Mouse (Mus musculus): ENCODE results near the gene Ly6g6d. TPM values are rescaled to one million over a fixed set of nuclear protein-coding genes. Genes with fewer than 3 reads are reported as not detected.
"Not testable (repeated sequence)": the region's sequence is repeated elsewhere in the genome, so short reads cannot be mapped to it uniquely, and the experiment has no call there.

Ly6g6d gene
- polyA plus RNA-seq, 1 experiment from 2014 or later: 4.9 TPM

DNA sequence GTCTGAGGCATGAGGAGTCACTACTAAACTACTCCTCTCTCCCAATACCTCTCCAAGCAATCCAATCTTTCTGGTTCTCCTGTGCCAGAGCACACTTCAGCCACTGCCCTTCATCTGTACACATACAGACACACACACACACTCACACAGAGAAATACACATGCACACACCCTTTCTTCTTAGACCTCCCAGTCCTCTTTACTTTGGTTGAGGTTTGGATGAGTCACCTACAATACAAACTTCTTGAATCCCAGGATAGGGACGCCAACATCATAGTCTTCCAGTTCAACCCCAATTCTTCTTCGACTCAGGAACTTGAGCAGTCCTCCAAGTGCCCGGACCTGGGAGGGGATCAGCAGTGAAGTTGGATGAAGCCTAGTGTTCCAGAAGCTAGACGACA, 34.1 kb downstream of the Ly6g6d start:
- Histone ChIP-seq H3K27ac (ENCODE audit: low read depth, low read length) (no peak overlapping the region), H3K4me3 (ENCODE audit: low read depth, low read length) (no peak overlapping the region), H3K9me3 (ENCODE audit: control insufficient read depth) (no peaks in the 10 kb centered on the region), H3K36me3 (ENCODE audit: control insufficient read depth, insufficient read depth) (no peaks in the 10 kb centered on the region), H3K4me2 (replicated peaks; ENCODE audit: low read depth) (no peak overlapping the region), H3K27me3 (replicated peaks; ENCODE audit: control insufficient read depth, insufficient read depth, low read length) (no peaks in the 10 kb centered on the region), H3K4me1 (replicated peaks; ENCODE audit: control insufficient read depth, insufficient read depth, low read length) (peaks cover 11% of the 10 kb centered on the region; the same call in 1 of the 2 replicates), H3K9ac (ENCODE audit: low read depth, low read length) (no peak overlapping the region)
- TF ChIP-seq CTCF (IDR thresholded peaks at IDR 0.05; ENCODE audit: low read depth): no peak
- WGBS: 77% methylated on average over 4 of the region's 4 CpGs
- no peak for ATAC-seq

DNA sequence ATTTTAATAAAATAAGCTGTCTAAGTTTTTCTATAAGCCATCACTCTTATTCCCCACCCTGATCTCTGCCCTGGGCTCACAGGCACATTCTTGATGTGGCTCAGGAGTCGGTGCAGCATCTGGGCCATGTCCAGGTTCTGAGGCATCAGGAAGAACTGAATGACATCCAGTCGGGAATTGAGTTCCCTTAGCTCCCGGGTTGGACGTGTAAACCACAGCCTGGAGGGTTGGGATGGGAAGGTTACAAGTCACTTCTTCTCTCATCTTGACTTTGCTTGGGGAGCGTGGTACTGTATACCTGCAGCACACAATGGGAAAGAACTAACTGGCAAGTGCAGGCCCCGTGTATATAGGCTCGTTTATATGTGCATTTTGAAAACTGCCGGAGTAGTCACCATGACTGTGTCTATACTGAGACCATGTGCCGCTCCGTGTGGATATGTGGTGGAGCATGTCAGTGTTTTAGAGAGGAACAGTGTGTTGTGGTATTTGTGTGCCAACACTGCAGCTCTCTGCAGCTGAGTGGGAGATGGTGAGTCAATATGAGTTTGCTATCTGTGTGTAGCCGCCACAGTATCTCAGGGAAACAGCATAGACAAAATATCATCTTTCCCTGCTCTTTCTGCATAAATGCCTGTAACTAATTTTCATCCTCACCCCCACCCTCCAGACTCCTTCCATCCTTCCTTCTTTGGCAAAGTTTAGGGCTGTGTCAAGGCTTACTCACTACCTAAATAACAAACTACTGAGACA, 38.6 kb downstream of the Ly6g6d start:
- Histone ChIP-seq H3K9me3 (ENCODE audit: control insufficient read depth) (no peaks in the 10 kb centered on the region), H3K4me2 (replicated peaks; ENCODE audit: low read depth) (no peak overlapping the region), H3K4me3 (ENCODE audit: low read depth, low read length) (no peak overlapping the region), H3K27ac (ENCODE audit: low read depth, low read length) (no peak overlapping the region), H3K4me1 (replicated peaks; ENCODE audit: control insufficient read depth, insufficient read depth, low read length) (no peaks in the 10 kb centered on the region), H3K36me3 (ENCODE audit: control insufficient read depth, insufficient read depth) (no peaks in the 10 kb centered on the region), H3K9ac (ENCODE audit: low read depth, low read length) (no peak overlapping the region), H3K27me3 (replicated peaks; ENCODE audit: control insufficient read depth, insufficient read depth, low read length) (no peaks in the 10 kb centered on the region)
- ATAC-seq: no peak
- 87% methylated on average over 11 of the region's 11 CpGs for WGBS
- no peak for TF ChIP-seq CTCF (IDR thresholded peaks at IDR 0.05; ENCODE audit: low read depth)

DNA sequence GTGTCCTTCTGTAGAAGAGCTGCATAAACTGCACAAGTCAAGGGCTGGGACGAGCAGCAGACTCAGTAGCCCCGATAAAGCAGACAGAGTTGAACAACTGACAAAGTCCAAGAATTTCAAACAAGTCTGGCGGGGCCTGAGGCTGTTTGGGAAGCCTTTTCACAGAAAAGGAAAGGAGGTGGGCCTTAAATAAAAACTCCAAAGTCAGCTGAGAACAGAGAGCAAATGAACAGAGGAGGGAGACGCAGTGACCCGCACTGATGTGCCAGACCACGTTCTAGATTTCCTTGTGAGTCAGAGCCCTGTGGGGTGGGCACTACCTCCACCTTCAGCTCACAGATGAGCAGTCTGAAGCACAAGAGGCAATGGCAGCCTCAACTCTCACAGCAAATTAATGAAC, 43.0 kb downstream of the Ly6g6d start:
- no peaks in the 10 kb centered on the region for H3K36me3 ChIP-seq (ENCODE audit: control insufficient read depth, insufficient read depth)
- no peak for TF ChIP-seq CTCF (IDR thresholded peaks at IDR 0.05; ENCODE audit: low read depth)
- no peaks in the 10 kb centered on the region for H3K9me3 ChIP-seq (ENCODE audit: control insufficient read depth)
- H3K27me3 ChIP-seq (replicated peaks; ENCODE audit: control insufficient read depth, insufficient read depth, low read length): no peaks in the 10 kb centered on the region
- H3K4me2 ChIP-seq (replicated peaks; ENCODE audit: low read depth): no peak overlapping the region
- ATAC-seq: no peak
- H3K27ac ChIP-seq (ENCODE audit: low read depth, low read length): no peak overlapping the region
- 35% methylated on average over 6 of the region's 6 CpGs for WGBS
- H3K9ac ChIP-seq (ENCODE audit: low read depth, low read length): no peak overlapping the region
- no peaks in the 10 kb centered on the region for H3K4me1 ChIP-seq (replicated peaks; ENCODE audit: control insufficient read depth, insufficient read depth, low read length)
- H3K4me3 ChIP-seq (ENCODE audit: low read depth, low read length): no peak overlapping the region

DNA sequence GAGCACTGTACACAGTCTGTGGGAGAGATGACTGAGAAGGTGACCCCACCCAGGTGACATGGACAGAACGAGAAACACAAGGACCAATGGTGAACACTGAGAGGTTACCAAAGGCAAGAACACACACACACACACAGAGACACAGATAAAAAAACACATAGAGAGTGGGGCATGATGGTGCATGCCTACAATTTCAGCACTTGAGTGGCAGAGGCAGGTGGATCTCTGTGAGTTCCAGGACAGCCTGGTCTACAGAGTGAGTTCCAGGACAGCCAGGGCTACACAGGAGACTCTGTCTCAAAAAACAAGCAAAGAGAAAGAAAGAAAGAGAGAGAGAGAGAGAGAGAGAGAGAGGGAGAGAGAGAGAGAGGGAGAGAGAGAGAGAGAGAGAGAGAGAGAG, 44.2 kb downstream of the Ly6g6d start:
- not testable (repeated sequence) for H3K27ac ChIP-seq (ENCODE audit: low read depth, low read length); H3K4me1 ChIP-seq (replicated peaks; ENCODE audit: control insufficient read depth, insufficient read depth, low read length); H3K9ac ChIP-seq (ENCODE audit: low read depth, low read length); H3K36me3 ChIP-seq (ENCODE audit: control insufficient read depth, insufficient read depth); H3K4me2 ChIP-seq (replicated peaks; ENCODE audit: low read depth); ATAC-seq; H3K27me3 ChIP-seq (replicated peaks; ENCODE audit: control insufficient read depth, insufficient read depth, low read length); H3K9me3 ChIP-seq (ENCODE audit: control insufficient read depth); H3K4me3 ChIP-seq (ENCODE audit: low read depth, low read length)
- 55% methylated on average over 1 of the region's 1 CpGs for WGBS

DNA sequence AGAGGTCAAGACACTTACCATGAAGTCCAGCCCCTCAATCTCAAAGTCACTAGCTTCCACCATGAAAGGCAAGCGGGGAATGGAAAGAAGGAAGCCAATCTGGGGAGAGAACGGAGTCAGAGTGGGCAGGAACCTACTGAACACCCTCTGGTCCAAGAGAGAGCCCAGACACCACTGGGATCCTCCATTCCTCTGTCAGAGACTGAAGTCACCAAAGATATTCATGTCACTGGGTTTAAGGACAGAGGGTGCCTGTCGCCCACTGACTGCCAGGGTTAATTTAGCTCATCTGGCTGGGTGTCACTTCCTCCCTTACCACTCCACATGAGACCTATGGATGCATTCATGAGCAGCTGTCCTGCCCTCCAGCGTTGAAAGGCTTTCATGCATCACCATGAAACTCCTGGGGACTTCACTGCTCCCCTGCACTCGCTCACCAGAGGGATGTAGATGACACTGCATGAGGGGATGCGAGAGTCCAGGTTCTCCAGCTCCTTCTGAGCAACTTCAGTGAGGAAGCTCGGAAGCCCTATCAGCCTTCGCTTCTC, 45.5 kb downstream of the Ly6g6d start:
- 76% methylated on average over 8 of the region's 8 CpGs for WGBS
- no peak for ATAC-seq

DNA sequence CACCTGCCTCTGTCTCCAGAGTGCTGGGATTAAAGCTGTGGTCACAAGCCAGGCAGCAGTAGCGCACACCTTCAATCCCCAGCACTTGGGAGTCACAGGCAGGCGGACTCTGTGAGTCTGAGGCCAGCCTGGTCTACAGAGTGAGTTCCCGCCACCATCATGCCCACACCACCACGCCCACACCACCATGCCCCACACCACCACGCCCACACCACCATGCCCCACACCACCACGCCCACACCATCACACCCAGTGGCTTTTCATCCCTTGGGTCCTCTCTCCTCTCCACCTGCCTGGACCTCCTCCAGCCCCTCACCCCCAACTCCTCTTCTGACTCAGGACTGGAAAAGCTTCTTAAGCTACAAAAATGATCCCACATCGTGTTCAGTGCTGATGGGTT, 46.0 kb downstream of the Ly6g6d start:
- 85% methylated on average over 7 of the region's 7 CpGs for WGBS

More for the DNA sequence above, 45.5 kb downstream of the Ly6g6d start:
- Histone ChIP-seq H3K27ac (ENCODE audit: low read depth, low read length) (no peak overlapping the region), H3K4me2 (replicated peaks; ENCODE audit: low read depth) (no peak overlapping the region), H3K9me3 (ENCODE audit: control insufficient read depth) (no peaks in the 10 kb centered on the region), H3K4me1 (replicated peaks; ENCODE audit: control insufficient read depth, insufficient read depth, low read length) (no peaks in the 10 kb centered on the region), H3K4me3 (ENCODE audit: low read depth, low read length) (no peak overlapping the region), H3K36me3 (ENCODE audit: control insufficient read depth, insufficient read depth) (no peaks in the 10 kb centered on the region), H3K27me3 (replicated peaks; ENCODE audit: control insufficient read depth, insufficient read depth, low read length) (no peaks in the 10 kb centered on the region), H3K9ac (ENCODE audit: low read depth, low read length) (no peak overlapping the region)
- no peak for TF ChIP-seq CTCF (IDR thresholded peaks at IDR 0.05; ENCODE audit: low read depth)

More for the DNA sequence above, 46.0 kb downstream of the Ly6g6d start:
- Histone ChIP-seq H3K9ac (ENCODE audit: low read depth, low read length) (no peak overlapping the region), H3K36me3 (ENCODE audit: control insufficient read depth, insufficient read depth) (no peaks in the 10 kb centered on the region), H3K27me3 (replicated peaks; ENCODE audit: control insufficient read depth, insufficient read depth, low read length) (no peaks in the 10 kb centered on the region), H3K4me2 (replicated peaks; ENCODE audit: low read depth) (no peak overlapping the region), H3K4me3 (ENCODE audit: low read depth, low read length) (no peak overlapping the region), H3K9me3 (ENCODE audit: control insufficient read depth) (no peaks in the 10 kb centered on the region), H3K27ac (ENCODE audit: low read depth, low read length) (no peak overlapping the region), H3K4me1 (replicated peaks; ENCODE audit: control insufficient read depth, insufficient read depth, low read length) (no peaks in the 10 kb centered on the region)
- ATAC-seq: no peak
- TF ChIP-seq CTCF (IDR thresholded peaks at IDR 0.05; ENCODE audit: low read depth): no peak
